Mouse (Mus musculus) thymus, postnatal 25 days (tissue): Measurements from ENCODE around the gene Arhgap6.

ENCODE experiments used
- DNase-seq: peaks from one replicate; pipeline ENCODE4 v3.0.0; 2022

Arhgap6 gene

DNA sequence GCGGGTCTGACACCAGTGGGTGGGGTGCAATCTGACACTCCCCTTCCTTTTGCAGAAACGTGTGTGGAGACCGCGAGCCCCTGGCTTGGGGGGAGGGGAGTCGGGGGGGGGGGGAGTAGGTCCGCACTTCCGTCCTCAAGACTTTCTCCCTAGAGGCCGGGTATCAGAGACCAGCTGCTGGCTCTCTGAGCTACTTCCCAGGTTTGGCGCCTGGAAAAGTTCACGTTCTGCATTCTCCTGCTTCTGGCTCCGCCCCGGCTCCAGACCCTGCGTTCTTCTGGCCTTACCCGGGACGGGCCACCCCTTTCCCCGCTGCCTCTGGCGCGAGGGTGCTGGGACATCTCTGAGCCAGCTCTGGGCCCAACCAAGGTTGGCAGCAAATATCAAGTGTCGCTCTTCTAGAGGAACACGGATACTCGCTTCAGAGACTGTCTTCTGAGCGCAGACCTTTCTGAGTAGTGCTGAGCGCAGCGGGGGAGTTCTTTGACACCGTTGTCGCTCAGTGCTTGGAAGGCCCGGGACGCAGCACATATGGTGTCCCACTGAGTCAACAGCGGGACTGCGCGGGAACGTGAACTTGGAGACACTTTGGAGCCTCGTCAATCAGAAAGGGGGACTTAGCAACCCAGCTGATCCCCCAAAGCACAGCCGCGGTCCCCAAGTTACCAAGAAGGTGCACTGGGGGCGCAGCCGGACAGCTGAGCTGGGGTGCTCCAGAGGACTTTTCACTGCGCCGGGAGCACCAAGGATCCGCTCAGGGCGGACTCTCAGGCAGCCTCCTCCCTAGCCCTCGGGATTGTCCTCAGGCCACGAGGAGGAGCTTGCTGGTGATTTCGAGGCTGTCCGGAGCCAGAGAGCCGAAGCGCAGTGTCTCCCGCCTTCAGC, at the start of gene Arhgap6:
Gene Arhgap6 (plus strand): TSS at position 126 of the 885 bp plus-strand sequence.
- no peak for DNase-seq

DNA sequence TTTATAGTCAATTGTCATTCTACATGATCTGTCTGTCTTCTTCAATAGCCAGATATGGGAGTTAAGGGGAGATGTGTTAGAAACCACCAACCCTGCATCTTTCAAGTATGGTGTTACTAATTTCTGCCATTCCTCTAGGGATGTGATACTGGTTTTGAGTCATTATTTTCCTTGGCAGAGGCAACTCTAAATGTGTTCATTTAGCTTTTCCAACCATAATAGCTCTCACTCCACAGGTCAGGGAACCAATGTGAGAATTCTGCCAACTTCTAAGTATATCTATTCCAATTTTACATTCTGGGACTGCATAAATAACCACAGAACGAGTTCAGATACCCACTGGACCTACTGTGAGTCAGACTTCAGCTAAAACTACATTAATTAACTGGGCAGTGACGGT, 47.9 kb upstream of the Arhgap6 start:
- no peak for DNase-seq

DNA sequence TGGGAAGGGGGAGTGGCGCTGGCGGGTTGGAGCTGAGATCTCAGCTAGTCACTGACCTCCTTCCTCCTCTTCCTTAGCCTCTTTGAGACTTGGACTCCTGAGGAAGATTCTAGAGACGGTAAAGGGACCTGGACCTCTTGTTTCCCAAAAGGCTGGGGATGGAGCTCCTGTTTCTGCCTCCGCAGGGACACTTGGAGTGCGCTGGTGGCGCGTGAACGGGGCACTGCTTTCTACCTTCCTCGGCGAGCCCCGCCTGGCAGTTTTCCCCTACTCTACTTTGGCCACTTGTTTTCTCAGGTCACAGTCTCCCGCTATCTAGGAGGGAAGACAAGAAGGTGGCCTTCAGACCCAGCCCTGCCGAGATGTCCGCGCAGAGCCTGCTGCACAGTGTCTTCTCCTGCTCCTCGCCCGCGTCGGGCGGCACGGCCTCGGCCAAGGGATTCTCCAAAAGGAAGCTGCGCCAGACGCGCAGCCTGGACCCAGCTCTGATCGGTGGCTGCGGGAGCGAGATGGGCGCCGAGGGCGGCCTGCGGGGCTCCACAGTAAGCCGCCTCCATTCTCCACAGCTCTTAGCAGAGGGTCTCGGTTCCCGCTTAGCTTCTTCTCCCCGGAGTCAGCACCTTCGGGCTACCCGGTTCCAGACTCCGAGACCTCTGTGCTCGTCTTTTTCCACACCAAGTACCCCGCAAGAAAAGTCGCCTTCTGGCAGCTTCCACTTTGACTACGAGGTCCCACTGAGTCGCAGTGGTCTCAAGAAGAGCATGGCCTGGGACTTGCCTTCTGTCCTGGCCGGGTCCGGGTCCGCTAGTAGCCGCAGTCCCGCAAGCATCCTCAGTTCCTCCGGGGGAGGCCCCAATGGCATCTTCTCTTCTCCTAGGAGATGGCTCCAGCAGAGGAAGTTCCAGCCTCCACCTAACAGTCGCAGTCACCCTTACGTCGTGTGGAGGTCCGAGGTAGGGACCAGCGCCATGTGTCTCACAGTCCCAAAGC, 1.3 kb downstream of the Arhgap6 start:
- no peak for DNase-seq

DNA sequence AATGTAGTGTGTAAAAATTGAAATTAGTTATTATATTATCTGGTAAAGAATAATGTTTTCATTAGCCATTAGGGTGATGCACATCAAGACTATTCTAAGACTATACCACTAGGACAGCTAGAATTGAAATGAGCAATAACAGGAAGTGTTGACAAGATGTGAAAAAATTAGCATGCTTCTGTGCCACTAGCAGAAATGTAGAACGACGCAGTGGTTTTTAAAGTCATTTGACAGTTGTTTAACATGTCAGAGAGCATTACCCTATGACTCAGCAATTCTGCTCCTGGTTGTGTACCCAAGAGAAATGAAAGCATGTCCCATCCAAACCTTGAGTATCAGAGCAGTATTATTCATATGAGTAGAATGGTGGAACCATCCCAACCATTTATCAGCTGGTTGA, 9.8 kb downstream of the Arhgap6 start:
- no peak for DNase-seq

DNA sequence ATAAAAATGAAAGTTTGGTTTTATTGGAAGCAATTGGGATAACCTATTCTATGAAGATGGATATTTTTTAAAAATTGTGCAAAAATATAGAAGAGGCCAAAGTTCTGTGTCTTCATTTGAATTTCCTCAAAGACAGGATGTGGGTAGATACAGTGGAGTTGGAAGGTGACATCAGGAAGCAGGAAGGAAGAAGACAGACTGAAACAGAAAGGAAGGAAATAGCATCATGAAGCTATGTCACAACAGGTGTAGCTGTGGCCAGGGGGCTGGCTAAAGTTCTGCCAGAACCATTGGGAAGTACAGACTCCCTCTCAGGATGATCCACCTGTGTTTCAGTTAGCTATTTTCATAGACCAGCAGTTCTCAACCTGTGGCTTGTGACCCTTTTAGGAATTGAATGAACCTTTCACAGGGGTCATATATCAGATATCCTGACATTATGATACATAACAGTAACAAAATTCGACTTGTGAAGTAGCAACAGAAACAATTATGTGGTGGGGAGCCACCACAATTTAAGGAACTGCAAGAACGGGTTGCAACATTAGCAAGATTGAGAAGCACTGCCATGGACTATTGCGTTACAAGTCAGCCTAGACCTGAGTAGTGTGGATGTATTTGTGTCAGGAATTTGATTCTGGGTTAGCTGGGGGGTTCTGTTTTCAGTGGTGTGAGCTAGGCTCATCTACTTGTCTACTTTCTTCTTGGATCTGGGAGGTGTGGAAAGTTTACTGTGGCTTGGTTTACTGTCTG, 15.8 kb downstream of the Arhgap6 start:
- no peak for DNase-seq

DNA sequence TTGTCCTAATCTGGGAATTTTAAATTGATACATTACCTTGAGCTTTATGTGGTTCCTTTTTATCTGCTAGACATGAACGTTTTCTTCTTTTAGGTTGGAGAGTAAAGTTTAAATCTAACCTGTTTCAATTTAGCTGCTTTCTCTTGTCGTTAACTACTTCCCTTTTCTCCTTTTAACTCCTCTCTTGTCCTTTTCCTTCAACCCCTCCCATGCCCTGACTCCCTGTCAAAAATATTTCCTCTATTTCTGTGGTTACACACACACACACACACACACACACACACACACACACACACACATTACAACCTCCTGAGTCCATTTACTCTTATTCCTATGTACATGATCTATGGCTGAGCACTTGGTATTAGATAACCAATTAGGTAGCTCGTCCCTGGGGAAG, 24.0 kb downstream of the Arhgap6 start:
- no peak for DNase-seq

DNA sequence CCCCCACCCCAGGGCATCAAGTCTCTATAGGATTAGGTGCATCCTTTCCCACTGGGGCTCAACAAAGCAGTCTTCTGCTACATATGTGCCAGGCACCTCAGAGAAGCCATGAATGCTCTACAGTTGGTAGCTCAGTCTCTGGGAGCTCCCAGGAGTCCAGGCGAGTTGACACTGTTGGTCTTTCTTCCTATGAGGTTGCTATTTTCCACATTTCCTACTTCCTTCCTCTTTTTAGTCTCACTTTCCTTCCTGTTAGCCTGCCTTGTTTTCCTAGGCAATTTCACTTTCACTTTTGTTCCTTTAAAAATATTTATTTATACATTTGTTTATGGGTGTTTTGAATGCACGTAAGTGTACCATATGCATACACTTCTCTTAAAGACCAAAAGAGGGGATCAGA, 29.3 kb downstream of the Arhgap6 start:
- no peak for DNase-seq

DNA sequence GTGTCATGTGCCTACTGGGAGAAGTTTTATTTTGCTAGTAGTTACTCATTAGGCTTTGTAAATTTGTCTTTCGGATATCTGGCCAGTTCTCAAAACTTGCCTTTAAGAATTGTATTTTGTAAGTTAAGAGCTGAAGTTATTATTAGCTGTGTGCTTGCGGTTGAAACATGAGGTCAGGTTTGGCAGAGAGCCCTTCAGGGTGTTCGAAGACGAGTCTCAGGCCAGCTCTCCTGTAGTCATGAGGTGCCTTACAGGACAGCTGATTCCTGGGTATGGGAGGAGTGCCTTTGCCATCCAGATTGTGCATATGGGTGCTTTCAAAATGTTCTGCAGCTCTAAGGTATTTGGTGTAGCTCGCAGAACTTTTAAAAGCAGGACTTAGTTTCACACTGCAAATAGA, 37.4 kb downstream of the Arhgap6 start:
- no peak for DNase-seq

DNA sequence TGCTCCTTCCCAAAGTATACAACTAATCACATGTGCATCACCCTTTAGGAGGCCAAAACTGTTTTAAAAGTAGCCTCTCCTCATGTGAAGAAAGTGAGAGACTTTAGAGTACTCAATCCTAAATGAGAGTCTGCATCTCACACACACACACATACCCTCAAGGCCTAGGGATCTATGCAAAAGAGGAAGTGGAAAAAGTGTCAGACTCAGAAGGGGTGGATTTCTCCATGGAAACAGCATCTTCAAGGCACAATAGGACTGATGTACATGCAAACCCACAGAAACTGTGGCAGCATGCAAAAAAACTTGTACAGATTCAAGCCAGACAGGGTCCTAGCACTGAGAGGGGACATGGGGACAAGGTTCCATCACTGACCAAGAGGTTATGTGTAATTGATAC, 53.2 kb downstream of the Arhgap6 start:
- DNase-seq: no peak

DNA sequence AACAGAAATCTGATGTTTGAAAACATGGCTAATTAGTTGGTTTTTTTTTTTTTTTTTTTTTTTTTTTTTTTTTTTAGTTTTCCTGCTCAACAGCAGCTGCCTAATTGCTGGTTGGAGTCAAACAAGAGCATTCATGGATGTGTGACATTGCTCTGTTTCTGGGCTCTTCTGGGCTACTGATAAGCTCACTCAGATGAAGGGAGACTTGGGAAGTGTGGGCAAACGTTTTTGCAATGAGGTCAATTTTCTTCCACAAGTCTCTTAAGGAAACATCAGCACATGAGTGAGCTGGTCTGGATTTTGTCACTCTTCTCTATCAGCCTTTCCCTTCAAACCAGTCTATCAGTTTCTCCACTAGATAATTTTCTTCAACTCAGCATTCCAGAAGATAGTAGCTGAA, 79.8 kb downstream of the Arhgap6 start:
- DNase-seq: no peak

DNA sequence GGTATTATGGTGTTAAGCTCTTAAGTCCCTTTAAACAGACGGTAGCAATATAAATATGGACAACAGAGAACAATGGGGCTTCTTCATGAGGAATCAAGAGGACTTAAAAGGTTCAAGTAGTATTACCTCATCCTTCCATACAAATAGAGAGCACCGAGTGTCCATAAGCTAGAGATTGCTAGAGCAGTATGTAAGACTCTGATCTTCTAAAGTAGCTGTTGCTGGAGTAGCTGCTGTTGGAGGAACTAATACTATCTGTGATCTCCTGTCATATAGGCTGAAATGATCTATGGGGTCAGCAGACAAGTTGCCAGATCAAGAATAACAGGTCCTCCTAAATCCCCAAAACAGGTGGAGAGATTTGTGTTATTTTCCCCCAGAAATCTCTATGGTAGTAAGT, 108.7 kb downstream of the Arhgap6 start:
- DNase-seq: no peak

DNA sequence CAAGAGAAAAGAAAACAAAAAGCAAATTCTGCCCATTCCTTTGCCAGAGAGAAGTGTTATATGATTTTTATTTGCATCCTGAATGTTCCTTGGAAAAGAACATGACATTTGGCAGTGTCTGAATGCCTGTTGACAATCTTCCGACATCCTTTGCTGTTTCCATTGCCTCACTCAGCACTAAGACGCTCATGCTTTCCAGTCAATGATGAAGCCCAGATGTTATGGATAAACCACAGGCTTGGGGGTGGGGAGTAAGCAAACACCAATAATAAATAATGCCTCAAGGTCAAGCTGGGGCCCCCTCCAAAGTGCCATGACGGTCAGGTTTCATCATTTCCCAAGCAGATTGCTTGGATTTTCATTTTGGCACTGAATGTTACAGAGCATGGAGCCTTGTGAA, 109.2 kb downstream of the Arhgap6 start:
- DNase-seq: no peak

DNA sequence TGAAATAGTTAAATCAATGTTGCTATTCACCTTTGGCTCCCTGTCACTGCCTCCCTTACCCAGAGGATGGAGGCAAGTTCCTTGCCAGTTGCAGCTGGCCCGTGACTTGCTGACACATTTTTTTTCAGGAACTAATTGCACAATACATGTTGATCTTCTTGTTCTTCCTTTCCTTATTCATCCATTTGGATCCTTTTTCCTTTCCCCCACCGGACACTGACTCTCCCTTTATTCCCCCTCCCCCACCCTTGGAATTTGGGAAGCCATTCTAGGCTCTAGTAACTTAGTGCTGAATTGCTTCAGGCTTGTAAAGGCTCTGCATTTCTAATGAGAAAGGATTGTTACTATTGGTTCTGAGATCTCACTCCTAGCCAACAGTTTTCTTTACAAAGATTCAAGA, 112.7 kb downstream of the Arhgap6 start:
- no peak for DNase-seq

DNA sequence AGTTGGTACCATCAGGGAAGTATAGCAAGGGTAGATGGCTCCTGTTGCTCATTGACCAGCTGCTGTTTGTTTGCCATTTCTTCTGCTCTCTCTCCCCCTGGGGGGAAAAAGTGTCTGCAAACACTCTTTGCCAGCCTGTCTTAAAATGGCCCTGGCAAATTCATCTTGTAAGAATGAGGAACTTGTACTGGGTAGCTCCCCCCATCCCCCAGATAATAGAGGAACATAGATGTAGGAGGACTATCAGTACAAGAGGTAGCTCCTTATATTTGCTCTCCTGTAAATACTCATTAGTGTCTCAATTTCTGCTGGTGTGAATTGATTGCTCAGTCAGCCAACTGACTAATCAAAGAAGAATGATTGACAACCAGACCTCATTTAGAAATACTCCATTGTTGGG, 118.6 kb downstream of the Arhgap6 start:
- no peak for DNase-seq

DNA sequence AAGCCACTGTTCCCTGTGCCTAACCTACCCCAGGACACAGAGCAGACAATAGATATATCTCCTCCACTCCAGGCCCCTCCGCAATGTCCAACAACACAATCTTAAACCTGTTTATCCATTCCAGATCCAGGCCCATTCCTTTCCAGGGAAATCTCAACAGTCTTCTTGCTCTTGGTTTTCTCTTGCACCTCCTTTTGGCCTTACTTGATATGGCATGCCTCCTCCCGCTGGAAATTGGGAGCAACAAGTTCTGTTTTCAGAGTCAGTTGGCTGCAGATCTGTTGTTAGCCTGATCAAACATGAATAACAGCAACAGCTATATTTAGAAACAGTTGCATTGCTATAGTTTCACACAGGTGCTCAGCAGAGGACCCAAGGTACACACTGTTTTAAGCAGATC, 126.0 kb downstream of the Arhgap6 start:
- DNase-seq: no peak

DNA sequence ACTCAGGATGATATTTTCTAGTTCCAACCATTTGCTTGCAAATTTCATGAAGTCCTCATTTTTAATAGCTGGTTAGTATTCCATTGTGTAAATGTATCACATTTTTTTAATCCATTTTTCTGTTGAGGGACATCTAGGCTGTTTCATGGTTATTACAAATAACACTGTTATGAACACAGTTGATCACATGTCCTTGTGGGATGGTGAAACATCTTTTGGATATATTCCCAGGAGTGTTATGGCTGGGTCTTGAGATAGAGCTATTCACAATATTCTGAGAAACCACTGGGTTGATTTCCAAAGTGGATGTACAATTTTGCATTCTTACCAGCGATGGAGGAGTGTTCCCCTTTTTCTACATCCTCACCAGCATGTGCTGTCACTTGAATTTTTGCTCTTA, 137.5 kb downstream of the Arhgap6 start:
- no peak for DNase-seq

DNA sequence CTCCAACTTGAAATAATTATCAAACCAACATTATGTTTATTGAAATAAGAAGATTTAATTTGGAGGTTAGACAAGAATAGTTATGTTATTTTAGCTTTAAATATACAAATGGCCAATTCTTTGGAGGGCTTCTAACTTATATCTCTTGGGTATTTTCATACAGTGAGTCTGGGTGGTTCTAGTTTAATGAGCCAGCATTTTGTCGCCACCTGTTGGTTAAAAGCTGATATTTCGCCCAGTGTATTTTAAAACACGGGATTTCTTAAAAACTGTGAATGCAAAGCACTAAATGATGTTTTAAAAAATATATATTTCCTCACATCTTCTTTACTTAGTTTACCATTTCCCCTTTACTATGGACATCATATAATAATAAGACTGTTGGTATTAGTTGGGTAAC, 140.5 kb downstream of the Arhgap6 start:
- no peak for DNase-seq

DNA sequence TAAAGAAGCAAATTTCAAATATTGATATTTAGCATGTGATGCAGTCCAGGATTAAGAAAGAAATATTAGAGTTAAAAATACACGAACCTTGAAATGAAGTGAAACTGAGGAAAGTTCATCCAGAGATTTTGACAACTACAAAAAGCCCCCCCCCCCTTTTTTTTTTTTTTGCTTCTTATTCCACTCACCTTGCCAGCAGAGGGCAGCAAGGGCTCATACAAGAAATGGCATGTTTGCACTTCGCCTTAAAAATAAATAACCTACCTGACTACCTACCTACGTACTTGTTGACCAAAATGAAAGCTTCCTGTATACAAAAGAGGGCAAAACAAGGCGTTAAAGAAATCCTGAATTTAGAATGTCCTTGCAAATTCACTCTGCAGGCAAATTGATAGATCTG, 143.0 kb downstream of the Arhgap6 start:
- DNase-seq: peak; percentile 3

DNA sequence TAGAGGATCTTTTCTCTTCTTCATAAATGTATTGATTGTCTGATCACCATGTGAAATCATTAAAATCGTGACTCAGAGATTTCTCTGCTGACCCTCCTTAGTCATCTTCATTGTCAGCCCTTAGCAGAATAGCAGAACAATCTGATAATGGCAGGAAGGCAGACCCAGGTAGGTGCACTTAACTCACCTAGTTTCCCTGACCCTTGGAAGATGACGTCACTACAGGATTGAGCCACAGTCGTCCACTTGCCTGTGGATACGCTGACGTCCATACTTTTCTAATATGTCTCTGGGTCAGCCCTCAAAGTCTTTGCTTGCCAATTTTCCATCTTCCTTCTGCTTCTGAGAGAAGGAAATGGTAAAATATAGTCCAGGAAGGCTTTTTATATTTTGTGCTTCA, 146.8 kb downstream of the Arhgap6 start:
- DNase-seq: no peak

DNA sequence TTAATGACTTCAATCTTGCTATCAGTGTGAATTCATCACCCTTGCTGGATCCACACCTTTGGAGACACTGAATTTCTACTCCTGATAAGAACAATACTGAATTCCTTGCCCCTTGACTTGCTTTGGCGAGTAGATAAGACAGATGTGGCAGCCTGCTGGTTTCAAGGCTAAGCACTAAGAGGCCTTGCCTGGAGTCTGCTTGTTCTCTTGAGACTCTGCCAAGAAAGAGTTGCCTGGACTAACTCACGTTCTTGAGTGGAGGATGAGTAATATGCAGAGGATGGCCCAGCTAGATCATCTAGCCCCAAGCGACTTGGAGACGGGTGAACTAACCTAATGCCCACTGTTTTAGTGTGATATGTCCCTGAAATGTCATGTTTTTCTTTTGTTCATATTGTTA, 148.3 kb downstream of the Arhgap6 start:
- no peak for DNase-seq

DNA sequence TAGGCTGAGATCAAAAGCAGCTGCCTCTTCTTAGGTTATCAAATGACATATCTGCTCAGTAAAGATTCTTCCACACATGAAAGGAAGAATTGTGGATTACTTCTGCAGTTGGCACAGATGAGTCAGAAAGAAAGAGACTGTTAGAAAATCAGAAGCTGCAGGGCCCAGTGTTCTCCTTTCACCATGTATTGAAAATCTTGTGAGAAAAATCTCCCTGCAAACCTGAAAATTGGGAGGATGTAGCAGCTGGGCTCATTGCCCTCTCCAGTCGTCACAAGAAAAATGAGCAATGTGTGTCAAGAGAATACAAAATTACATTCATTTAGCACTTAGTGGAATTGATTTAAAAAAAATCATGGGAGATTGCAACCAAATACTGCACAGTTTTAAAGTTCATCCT, 180.5 kb downstream of the Arhgap6 start:
- no peak for DNase-seq

DNA sequence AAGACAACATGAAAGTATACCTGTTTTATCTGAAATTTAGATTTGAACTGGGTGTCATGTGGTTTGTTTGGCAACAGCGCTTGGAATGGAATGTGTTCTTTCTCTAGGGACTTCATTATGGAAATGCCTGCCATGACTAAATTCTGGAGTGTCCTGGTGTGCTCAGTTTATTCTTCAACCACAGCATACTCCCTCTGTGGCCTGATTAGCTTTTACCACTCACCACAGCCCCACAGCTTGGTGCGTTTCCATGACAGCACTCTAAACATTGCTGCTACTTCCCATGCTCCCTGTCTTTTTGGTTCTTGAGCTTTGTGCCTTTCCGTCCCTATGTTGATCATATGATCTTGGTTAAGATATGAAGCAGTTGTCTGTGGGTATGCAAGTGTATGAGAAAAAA, 182.9 kb downstream of the Arhgap6 start:
- no peak for DNase-seq

DNA sequence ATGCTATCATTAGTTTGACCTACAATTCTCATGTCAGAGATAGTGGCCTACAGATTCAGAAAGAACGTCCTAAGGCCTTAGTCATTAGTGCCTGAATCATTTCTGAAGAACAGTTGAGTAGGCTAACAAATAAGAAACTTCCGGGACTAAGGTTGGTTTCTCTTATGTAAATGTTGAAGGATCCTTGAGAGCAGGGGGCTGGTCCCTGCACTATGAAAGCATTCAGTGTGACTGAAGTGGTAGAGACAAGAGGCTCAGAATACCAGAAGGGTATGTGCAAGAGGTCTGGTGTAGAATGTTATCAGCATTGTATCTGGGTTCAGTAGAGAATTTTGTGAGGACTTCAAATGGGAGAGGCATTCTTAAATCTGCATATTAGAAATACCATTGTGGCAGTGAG, 185.5 kb downstream of the Arhgap6 start:
- DNase-seq: no peak
